Mouse (Mus musculus): Measurements from ENCODE around the gene Aldh18a1.
A peak's percentile ranks its signal among the peaks of the same experiment; 100 is the strongest.
"Not testable (repeated sequence)": the region's sequence is repeated elsewhere in the genome, so short reads cannot be mapped to it uniquely, and the experiment has no call there.

Gene Aldh18a1

DNA sequence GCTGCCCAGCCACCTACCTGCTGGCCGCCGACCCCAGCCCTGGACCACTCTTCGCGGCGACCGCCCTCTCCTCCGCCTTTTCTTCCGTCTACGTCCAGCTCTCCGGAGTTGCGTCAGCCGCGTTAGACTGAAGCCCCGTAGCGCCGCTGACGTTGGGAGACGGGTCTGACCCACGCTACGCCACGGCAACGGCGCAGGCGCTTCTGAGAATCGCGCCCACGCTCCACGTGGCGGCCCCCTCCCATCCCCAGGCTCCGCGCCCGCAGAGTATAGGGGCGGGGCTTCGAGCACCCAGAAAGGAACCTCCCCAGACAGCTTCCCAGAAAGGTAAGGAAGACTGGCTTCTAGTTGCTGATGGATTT is at the start of gene Aldh18a1:
TSS of gene Aldh18a1 (minus strand) at position 171 of the 362 bp plus-strand sequence.
- DNase-seq (ENCODE audit: low spot score), result peak; percentile 94

DNA sequence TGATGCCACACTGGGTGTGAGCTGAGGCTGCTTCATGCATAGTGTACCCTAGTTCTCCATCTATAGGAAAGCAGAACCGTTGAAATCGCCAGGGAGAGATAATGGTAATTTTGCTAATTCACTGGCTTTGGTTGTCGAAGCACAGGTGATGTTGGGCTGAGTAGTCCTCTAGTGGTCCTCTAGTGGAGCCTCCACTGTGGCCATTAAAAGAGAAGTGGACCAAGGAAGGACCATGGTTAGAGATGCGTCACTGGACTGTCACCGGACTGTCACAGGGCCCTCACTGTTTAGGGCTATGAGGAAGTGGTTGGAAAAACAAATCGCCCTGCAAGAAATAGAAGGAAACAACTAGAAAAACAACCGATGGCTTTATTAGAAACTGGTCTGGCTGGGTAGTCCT is 49.3 kb upstream of the Aldh18a1 start:
- no peak for DNase-seq (ENCODE audit: low spot score)

DNA sequence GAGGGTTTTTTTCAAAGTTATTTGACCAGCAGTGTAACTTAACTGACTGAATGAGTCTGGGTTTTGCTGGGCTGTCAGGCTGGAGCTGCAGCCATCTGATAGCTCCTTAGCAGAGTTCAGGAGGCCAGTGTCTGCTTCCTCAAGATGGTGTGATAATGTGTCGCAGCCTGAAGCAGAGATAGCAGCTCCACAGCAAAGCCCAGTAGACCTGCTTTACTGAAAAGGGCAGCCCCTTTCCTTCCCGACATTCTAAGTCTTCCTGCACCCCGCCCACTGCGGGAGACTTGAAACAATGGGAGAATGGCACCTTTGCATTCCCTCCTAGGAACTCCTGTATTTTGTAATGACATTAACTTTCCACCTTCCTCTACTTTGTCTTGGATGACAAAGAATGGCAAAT is 48.8 kb upstream of the Aldh18a1 start:
- DNase-seq (ENCODE audit: low spot score), result no peak

DNA sequence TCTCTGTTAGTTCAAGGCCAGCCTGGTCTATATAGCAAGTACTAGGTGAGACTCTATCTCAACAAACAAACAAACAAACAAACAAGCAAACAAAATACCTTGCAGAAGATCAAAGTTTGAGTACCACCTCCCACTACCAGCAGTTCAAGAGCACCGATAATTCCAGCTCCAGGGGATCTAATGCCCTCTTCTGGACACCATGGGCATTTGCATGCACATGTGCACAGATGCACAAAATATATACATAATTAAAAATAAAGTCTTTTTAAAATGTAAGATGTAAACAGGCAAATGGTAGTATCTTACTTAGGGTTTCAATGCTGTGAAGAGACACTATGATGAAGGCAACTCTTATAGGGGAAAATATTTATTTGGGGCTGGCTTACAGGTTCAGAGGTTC is 44.9 kb upstream of the Aldh18a1 start:
- no peak for DNase-seq (ENCODE audit: low spot score)

DNA sequence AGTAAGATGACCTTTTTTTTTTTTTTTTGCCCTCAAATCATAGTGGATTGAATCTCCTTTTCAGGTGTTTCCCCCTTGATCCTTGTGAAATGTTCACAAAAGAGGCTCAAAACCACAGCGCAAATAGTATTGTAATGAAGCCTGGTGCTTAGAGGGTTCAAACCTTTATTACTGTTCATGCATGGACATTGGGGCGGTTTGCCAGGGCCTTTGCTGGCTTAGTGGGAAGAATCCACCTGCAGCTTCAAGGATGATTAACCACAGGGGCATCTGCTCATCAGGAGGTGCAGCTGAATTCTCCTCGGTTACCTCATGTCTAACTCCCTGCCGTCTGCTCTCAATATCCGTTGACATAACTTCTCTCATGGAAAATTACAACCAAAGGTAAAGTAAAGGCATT is 44.4 kb upstream of the Aldh18a1 start:
- DNase-seq (ENCODE audit: low spot score), result no peak

DNA sequence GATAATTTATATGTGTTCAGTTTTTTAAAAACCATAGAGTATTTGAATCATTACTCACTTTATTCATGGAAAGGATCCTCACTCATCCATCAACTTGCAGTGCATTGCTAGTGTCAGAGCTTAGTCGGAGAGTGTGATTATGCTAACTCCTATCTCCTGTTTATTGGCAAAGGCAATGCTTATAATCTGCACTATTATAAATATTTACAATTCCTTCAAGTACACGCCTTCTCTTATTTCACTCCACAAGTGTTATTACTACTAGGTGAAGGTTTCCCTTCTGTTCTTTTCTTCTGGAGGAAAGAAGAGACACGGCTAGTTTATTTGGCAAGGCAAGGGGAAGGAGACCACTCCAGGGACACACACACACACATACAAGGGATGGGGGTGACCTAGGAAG is 43.9 kb upstream of the Aldh18a1 start:
- DNase-seq (ENCODE audit: low spot score), result no peak

DNA sequence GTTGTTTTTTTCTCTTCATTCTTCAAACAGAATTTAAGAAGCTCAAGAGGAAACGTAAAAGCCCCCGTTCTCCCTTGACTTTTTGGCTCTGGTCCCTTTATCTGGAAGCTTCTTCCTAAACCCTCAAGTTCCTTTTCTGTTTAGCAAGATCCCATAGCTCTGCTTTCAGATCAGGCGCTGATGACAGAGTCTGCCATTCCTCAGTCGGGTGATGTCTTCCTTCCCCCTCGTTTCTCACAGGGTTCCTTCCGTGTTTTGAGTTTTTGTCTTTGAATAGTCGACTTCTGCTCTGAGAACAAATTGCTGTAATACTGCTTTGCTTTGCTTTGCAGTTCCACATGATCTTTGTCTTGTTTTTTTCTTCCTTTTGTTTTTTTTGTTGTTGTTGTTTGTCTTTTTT is 42.3 kb upstream of the Aldh18a1 start:
- no peak for DNase-seq (ENCODE audit: low spot score)

DNA sequence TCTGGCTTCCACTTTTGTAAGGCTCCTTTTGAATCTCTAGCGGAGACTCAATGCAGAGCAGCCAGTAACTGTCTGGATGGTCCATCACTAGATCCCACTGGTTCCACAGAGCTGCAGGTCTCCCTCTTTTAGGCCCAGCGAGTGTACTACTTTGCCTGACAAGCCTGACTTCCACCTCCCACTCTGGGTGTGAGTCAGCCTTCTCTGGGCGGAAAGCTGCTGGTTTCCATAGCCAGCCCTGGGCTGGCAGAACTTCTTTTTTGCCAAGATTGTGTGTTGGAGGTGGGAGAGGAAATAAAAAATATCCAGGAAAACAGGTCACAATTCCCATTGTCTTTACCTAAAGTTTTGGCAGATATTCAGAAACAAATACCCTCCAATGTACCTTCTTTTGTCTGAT is 41.8 kb upstream of the Aldh18a1 start:
- no peak for DNase-seq (ENCODE audit: low spot score)

DNA sequence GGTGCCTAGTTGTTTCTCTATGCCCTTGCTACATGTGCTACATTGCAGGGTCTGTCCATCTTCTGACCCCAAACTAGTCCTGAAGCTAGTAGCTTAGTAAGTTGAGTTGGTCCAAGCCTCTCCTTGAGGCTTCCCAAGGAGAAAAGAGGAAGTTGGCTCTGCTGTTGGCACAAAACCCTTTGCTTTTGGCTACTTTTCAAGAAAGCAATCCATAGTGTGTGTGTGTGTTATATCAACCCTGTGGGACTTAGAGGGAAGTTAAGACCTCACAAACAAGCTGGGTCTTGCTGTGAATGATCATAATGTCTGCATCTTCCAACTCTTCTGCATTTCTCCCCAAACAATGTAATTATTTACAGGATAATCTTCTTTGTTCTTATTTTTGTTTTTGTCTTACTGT is 40.7 kb upstream of the Aldh18a1 start:
- DNase-seq (ENCODE audit: low spot score), result no peak

DNA sequence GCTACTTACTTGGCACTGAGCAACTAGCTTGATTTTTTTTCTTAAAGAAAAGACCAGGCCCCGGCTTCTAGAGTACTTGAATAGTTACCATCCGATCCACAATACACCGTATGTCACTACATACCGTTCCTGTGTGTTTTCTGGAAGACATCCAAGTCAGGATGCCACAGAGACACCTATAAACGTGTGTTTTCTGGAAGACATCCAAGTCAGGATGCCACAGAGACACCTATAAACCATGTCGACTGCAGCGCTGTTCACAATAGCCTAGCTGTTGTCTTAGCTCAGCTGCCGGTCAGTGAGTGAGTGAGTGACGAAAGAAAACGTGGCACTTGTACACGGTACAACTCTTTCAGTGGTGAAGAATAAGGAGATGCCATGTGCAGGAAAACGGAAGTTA is 37.7 kb upstream of the Aldh18a1 start:
- DNase-seq (ENCODE audit: low spot score), result no peak

DNA sequence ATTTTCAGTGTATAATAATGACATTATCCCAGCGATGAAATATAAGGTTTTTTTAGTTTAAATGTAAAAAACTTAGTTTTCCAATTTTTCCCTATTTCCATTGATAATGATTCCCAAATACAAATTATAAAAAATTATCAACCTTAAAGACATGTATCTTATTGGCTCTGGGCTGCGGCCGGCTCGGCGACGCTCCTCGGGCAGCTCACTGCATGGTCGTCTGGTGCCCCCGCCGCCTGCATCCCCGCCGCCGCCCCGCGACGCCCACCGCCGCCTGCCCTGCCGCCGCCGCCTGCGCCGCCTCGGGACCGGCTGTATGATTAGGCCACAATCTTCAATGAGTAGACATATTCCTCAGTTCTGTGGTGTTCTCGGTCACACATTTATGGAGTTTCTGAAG is 33.4 kb upstream of the Aldh18a1 start:
- not testable (repeated sequence) for DNase-seq (ENCODE audit: low spot score)

DNA sequence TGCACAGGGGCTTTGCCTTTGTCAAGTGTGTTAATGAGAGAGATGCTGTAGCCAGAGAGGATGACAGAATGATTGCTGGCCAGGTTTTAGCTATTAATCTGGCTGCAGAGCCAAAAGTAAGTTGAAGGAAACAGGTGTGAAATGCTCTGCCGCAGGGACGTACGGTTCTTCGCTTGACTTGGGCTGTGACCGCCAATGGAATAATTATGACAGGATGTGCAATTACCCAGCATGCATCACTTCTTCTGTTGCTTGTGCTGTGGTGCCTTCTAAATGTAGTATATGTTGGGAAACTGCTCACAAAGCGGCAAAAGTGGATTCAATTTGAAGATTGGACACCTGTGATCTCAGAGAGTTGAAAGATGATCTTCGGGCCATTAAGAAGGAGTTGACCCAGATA is 27.8 kb upstream of the Aldh18a1 start:
- no peak for DNase-seq (ENCODE audit: low spot score)

DNA sequence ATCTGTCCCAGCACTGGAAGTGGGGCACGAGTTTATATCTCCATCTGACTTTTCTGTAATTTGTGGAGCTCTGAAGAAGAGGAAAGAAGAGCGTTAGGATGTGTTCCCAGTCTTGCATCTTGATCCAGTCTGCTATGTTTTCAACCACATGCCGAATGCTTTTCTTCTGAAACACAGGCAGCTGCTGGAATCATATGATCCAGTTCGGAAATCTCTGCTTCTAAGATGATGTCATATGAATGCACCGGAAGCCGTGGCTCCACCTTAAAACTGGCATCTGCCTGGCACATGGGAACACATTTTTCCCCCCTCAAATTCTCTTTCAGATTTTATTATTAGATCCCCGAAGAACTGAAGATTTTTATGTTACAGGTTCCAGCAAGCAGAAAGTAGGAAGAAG is 26.5 kb upstream of the Aldh18a1 start:
- DNase-seq (ENCODE audit: low spot score), result no peak

DNA sequence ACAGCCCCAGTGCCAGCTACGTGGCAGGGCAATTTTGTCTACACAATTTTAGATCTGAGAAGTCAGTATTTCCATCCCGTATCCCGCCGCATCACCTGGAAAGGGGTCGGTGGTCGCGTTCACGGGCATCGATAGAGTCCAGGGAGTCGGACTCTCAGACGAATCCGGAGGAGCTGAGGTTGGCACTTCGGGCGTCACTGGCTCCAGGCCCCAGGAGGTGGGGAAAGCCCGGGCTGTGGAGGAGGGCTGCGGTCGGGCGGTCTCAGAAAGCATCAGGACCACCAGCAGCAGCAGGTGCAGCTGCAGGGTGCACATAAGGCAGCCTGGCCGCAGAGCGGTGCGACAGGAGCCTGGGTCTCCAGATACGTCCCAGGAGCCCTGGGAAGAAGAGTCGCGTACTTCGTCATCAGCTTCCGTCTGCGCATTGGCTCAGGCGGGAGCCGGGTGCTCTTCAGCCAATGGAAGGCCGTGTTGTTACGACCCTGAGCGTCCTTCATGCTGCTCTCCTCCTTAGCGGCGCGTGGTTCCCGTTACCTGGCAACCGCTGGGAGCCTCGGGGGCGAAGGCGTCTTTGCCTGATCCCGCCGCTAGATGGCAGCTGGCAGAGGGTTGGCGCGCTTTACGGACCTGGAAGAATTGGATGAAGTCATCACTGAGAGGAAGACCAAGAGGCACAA is 23.7 kb upstream of the Aldh18a1 start, which contains the start of the genes Tctn3 and Entpd1:
TSS of gene Tctn3 (minus strand) at position 404 of the 677 bp plus-strand sequence.
TSS of gene Entpd1 (plus strand) at position 537 of the 677 bp plus-strand sequence.
- peak; percentile 97 for DNase-seq (ENCODE audit: low spot score)

DNA sequence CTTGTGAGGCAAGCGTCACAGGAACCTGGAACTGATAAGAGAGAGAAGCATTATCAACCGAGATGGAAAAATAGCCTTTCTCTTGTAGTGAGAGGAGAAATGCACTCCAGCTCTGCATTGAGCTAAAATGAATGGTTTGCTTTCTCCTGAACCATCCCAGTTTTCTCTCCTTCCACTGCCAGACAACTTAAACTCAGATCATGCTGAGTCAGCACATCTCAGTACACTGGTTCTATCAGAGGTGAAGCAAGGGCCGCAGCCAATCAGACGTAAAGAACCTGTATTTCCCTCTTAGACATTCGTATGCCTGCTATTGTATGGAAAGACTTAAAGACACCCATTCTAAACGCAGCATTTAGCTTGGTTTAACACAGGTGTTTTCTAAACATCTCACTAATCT is 19.4 kb upstream of the Aldh18a1 start:
- no peak for DNase-seq (ENCODE audit: low spot score)

DNA sequence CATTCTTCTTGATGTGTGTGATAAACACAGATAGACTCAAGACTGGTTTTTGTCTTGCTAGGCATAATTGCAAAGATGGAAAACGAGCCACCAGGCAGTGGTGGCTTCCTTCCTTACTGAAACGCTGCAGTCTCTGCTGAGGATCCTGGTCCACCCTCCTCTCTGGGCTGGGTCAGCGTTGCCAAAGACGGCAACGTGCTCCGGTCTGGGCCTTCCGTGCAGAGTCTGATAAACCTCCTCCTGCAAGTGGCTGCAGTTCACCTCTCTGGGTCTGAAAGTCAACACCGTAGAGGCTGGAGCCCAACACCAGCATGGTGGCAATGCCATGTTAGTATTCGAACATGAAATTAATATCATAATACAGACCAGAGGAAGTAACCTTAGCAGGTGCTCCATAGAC is 16.9 kb upstream of the Aldh18a1 start:
- no peak for DNase-seq (ENCODE audit: low spot score)

DNA sequence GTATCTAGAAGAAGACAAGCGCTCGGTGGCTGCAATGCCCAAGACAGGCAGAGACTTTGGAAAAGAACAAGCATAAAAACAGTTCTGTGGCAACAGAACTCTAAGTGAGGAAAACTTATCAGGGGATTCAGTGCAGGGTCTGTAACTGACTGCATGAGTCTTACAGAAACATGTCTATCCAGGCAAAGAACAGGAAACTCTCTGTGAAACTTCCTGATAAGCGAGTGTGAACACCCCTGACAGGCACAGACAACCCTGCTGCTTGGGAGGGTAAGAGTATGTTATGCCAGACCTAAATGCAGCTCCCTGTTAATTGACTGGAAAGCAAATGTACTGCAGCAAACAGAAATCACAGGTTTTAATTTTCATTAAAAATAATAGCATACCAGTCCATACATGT is 13.6 kb upstream of the Aldh18a1 start:
- DNase-seq (ENCODE audit: low spot score), result no peak

DNA sequence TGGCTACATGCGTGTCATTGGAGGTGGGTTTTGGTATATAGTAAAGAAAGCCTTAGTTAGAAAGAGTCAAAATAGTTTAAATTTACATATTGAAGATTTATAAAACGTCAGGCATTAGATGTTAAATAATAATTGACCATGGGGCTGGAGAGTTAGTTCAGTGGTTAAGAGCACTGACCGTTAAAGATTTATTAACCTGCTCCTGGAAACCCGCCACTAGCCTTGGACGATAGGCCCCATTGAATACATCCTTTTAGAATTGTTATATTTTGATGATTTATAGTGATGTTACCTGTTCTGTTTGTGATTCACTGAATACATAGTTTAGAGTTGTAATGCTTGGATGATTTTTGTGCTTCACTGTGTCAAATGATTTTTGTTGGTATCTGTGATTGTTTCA is 12.6 kb upstream of the Aldh18a1 start:
- DNase-seq (ENCODE audit: low spot score), result not testable (repeated sequence)

DNA sequence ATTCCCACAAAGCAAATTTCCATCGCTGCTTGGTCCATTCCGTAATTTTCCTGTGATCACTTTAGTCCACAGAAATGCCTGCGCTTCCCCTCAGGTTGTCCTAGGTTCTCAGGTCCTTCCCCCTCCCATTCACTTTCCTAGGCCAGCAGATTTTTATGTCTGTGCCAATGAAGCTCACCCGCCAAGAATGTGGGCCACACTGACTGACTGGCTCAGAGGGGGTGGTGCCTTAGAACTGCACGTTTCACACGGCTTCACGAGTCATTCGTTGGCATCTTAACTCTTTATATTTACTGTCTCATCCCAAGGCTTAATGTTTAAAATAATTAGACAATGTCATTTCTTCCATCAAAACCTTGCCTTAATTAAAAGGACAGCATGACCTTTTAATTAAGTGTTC is 7.6 kb upstream of the Aldh18a1 start:
- DNase-seq (ENCODE audit: low spot score), result no peak

DNA sequence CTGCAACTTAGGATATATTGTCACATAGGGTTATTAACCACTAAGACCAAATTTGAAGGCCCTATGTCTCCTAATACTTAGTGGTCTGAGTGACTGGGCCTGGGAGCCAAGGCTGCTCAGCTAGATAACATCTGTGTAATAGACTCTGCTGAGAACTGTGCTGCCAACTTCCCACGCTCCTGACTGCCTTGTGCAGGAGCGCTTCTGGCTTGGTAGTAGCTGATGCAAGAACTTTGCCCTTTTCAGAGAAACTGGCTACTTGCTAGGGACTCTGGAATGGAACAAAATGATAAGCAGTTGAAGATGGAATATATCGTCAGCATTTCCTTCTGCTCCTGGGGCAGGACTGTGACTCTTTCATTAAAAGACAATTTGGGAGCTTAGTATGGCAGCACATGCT is 7.0 kb upstream of the Aldh18a1 start:
- DNase-seq (ENCODE audit: low spot score), result no peak

DNA sequence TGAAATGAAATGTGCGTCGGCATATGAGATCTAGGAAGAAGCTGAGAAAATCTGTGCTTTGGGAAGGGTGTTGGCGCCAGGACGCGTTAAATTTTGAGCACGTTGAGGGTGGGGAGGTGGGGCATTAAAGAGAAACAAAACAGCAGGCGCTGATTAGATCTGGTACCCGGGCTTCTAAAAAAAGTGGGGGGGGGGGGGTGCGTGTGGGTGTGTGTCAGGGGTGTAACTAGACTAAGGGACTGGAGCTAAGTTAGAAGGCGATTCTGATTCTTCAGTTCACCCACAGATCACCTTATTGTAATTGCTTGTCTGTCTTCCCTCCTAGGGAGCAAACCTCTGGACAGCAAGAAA is 1.2 kb upstream of the Aldh18a1 start:
- no peak for DNase-seq (ENCODE audit: low spot score)

DNA sequence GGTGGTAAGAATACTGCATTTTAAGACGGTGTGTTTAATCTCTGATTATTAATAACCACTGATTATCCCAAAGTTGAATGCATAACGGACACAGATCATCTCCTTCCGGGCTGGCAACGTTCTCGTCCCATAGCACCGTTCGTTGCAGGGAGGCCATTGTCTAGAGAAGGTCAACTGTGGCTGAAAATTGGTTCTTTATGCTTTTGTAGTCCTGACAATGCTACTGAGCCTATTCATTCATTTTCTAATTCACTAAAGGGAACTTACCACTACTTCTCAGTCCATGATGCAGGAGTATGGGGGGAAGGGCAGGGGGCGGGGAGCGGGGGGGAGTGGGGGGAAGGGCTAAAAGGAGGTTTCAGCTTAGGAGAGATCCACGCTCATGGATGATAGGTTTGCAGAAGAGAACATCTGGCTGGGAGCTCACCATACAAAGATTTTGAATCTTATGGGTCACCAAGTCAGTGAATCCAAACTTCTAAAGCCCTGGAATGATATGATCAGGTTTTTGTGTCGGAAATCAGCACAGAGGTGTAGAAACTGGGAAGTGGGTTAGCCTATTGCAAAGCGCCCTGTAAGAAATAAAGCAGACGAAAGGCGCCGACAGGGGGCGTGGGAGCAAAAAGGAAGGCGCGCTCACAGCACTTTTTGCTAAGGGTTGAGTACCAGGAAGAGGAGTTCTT is 725 bp upstream of the Aldh18a1 start:
- DNase-seq (ENCODE audit: low spot score), result peak; percentile 94

DNA sequence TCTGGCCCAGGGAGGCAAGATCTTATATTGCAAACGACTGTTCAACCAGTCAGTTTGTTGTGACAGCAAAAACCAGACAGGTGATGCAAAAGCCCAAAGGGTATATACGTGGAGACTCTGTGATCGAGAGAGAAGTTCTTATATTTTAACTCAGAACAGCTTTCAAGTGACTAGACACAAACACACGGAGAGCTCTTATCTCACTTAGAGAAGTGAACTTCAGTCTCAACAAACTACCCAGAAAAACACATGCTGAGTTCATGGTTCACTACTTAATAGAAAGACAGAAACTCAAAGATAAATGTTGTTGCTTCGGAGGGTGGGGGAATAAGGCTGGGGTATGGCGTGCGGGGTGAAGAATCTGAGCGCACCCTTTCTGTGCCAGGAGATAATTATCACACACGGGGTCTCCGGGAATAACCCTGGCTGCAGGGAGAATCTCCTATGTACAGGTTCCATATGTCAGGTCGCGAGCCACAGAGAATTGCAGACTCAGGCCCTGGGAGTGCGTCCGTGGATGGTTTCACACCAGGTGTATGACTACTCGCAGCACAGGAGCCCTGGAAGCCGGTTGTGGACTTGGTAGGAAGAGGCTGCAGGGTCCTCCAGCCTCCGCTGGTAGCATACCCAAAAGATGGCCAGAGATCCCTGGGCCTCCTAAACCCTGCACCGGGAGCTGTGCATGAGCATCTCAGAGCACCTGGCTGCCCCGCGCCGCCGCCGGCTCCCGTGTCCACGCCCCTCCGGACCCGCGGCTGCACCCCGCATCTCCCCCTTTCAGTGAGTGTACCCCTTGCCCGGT is 571 bp downstream of the Aldh18a1 start:
- DNase-seq (ENCODE audit: low spot score), result no peak

Measured in urinary bladder, postnatal 14 days (tissue).